Mouse (Mus musculus) kidney, embryonic 15.5 days (tissue): Measurements from ENCODE around the gene Cdkn3. TPM values are rescaled to one million over a fixed set of nuclear protein-coding genes. Genes with fewer than 3 reads are reported as not detected.
"Not testable (repeated sequence)": the region's sequence is repeated elsewhere in the genome, so short reads cannot be mapped to it uniquely, and the experiment has no call there.

Experiments used
- ATAC-seq: fragments of 200-750 bp; cut with Nextera tagmentation; replicated peaks from 2 replicates; pipeline ENCODE4 v1.8.0; 2017; ENCODE audit warnings: moderate TSS enrichment; ENCODE audit not compliant: low FRiP score
- H3K27ac ChIP-seq: fragments of 300-500 bp; sonication (generic); 2 replicates; pipeline ENCODE4 v1.5.1; 2015; ENCODE audit warnings: mild to moderate bottlenecking, inconsistent platforms
- H3K27me3 ChIP-seq: fragments of 300-500 bp; sonication (generic); 2 replicates; pipeline ENCODE4 v1.6.1; 2015; ENCODE audit warnings: inconsistent platforms
- H3K36me3 ChIP-seq: fragments of 300-500 bp; sonication (generic); 2 replicates; pipeline ENCODE4 v1.6.1; 2015; ENCODE audit warnings: inconsistent platforms
- H3K4me1 ChIP-seq: fragments of 300-500 bp; sonication (generic); 2 replicates; pipeline ENCODE4 v1.6.1; 2015; ENCODE audit warnings: inconsistent platforms
- H3K4me2 ChIP-seq: fragments of 300-500 bp; sonication (generic); 2 replicates; pipeline ENCODE4 v1.6.1; 2015; ENCODE audit warnings: moderate library complexity, mild to moderate bottlenecking, inconsistent platforms
- H3K4me3 ChIP-seq: fragments of 300-500 bp; sonication (generic); replicated peaks from 2 replicates; pipeline ENCODE4 v1.5.1; 2015; ENCODE audit warnings: mild to moderate bottlenecking, inconsistent platforms
- H3K9ac ChIP-seq: fragments of 300-500 bp; sonication (generic); 2 replicates; pipeline ENCODE4 v1.6.1; 2015; ENCODE audit warnings: mild to moderate bottlenecking, inconsistent platforms
- H3K9me3 ChIP-seq: fragments of 300-500 bp; sonication (generic); replicated peaks from 2 replicates; pipeline ENCODE4 v1.6.1; 2016; ENCODE audit warnings: inconsistent platforms
- WGBS: fragments of 180-500 bp; shearing (Covaris S2); methylation state at CpG from one replicate; pipeline ENCODE4 v1.1.7; 2015; ENCODE audit warnings: mixed read lengths; 5-methylcytosine and 5-hydroxymethylcytosine counted together
- polyA plus RNA-seq: library from polyadenylated mRNA; unstranded; fragments of >200 nt; fragmentation: Nextera tagmentation; extraction: Ambion mirVana; gene quantifications from 2 replicates; pipeline ENCODE4 v1.2.1, GENCODE M21; 2015

Gene Cdkn3
- polyA plus RNA-seq, 1 experiment from 2014 or later = 51.1 TPM

DNA sequence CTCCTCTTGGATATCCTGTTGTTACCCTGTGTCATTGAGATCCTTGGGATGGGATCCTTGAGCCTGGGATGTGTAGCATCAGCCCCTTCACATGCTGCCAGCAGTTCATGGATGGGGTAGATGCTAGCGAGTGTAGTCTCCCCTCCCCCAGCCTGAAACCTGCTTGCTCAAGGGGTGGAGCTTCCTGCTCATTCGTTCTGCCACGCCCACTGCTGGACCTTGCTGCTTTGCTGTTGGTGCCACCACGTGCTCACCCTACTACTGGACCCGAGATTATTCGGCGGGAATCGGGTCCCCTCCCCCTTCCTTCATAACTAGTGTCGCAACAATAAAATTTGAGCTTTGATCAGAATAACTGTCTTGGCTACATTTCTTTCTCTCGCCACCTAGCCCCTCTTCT, 6.0 kb upstream of the Cdkn3 start:
- H3K9ac ChIP-seq, H3K4me1 ChIP-seq, H3K9me3 ChIP-seq, H3K27me3 ChIP-seq, H3K36me3 ChIP-seq, ATAC-seq, H3K4me2 ChIP-seq, H3K4me3 ChIP-seq, H3K27ac ChIP-seq: not testable (repeated sequence)
- WGBS = 73% methylated on average over 10 of the region's 10 CpGs

- no peak overlapping the region for H3K4me3 ChIP-seq
- H3K27ac ChIP-seq = no peak overlapping the region
- H3K9me3 ChIP-seq = no peaks in the 10 kb centered on the region
- H3K4me2 ChIP-seq = no peak overlapping the region
- H3K4me1 ChIP-seq = peaks cover 2% of the 10 kb centered on the region
- no peak for ATAC-seq
- H3K27me3 ChIP-seq = no peaks in the 10 kb centered on the region
- no peaks in the 10 kb centered on the region for H3K36me3 ChIP-seq
- WGBS = 92% methylated on average over 8 of the region's 8 CpGs
- no peak overlapping the region for H3K9ac ChIP-seq
Measured at GRCm38 (mm10) chr14:46755851-46756250, 4.5 kb upstream of the Cdkn3 start.

DNA sequence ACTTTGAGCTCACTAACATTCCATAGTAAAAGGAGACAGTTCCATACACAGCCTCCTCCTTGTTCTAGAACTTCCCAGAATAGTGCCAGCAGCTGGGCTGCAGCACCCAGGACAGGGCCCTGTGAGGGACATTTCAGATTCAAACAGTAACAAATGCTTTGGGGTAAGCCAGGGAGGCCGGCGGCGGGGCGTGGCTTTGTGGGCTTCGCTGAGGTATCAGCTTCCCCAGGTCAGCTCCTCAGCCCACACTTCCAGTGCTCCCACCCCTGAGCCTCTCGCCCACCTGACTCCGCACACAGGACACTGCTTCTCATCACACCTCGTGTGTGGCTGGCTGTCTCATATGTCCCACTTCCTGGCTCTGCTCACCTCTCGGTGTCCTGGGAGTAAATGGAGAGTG, 2.6 kb upstream of the Cdkn3 start:
- no peaks in the 10 kb centered on the region for H3K9me3 ChIP-seq
- ATAC-seq = no peak
- H3K9ac ChIP-seq = no peak overlapping the region
- H3K27me3 ChIP-seq = no peaks in the 10 kb centered on the region
- H3K4me2 ChIP-seq = no peak overlapping the region
- no peaks in the 10 kb centered on the region for H3K36me3 ChIP-seq
- no peak overlapping the region for H3K27ac ChIP-seq
- WGBS = 55% methylated on average over 9 of the region's 9 CpGs
- H3K4me1 ChIP-seq = peaks cover 13% of the 10 kb centered on the region
- no peak overlapping the region for H3K4me3 ChIP-seq

DNA sequence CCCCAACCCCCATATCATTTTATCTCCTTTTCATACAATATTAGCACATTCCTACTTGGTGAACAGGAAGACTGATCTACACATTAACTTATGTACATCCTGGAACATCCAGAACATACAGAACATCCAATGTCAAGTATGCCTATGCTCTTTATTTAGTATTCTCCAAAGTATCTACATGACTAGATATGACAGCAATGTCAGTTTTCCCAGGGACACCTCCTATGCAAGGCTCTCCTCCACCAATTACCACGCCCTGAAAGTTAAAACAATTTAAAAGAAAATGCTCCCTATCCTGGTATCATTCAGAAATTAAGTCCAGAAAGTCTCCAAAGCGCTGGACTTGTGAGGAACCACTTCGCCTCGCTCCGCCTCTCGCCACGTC, 379 bp upstream of the Cdkn3 start:
- WGBS = 1% methylated on average over 7 of the region's 7 CpGs
- H3K27ac ChIP-seq = no peak overlapping the region
- H3K4me3 ChIP-seq = peak overlapping the region; percentile 70
- ATAC-seq = no peak
- peak overlapping the region; percentile 92 for H3K4me2 ChIP-seq
- no peaks in the 10 kb centered on the region for H3K9me3 ChIP-seq
- peaks cover 13% of the 10 kb centered on the region for H3K4me1 ChIP-seq
- no peak overlapping the region for H3K9ac ChIP-seq
- H3K27me3 ChIP-seq = no peaks in the 10 kb centered on the region
- peaks cover 16% of the 10 kb centered on the region for H3K36me3 ChIP-seq

DNA sequence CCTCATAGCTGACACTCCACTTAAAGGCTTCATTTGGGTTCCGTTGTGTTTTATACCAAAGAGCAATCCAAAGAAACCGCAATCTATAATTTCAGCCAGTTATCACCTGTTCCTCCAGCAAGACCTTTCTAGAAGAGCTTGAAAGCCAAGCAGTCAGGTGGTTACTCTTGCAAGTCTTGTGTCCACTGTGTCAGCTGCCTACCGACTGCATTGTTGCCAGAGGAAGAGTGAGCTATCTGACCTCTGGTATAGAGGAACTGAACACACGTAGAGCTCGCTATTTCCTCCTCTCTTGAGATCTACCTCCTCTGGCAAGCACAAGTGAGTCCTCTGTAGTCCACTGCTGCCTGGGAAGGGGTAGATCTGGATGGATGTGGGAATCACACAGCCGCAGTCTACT, 845 bp downstream of the Cdkn3 start:
- Histone ChIP-seq H3K36me3 (peaks cover 21% of the 10 kb centered on the region), H3K4me3 (peak overlapping the region; percentile 70), H3K27ac (no peak overlapping the region), H3K4me2 (peak overlapping the region; percentile 92), H3K4me1 (peaks cover 13% of the 10 kb centered on the region), H3K27me3 (no peaks in the 10 kb centered on the region), H3K9ac (peak overlapping the region; percentile 77), H3K9me3 (no peaks in the 10 kb centered on the region)
- WGBS = 51% methylated on average over 6 of the region's 6 CpGs
- no peak for ATAC-seq

DNA sequence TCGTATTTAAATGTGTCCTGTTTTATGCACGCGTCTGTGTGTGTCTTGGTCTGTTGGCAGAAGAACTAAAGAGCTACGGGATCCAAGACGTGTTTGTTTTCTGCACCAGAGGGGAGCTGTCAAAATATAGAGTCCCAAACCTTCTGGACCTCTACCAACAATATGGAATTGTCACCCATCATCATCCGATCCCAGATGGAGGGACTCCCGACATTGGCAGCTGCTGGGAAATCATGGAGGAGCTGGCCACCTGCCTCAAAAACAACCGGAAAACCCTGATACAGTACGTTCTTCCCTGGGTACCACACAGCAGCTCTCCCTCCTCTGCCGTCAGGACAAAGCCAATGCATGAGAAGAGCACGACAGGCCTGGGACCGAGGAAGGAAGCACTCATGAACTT, 6.8 kb downstream of the Cdkn3 start:
- no peak overlapping the region for H3K4me2 ChIP-seq
- no peak overlapping the region for H3K9ac ChIP-seq
- H3K27ac ChIP-seq = no peak overlapping the region
- WGBS = 86% methylated on average over 12 of the region's 12 CpGs
- no peaks in the 10 kb centered on the region for H3K9me3 ChIP-seq
- no peaks in the 10 kb centered on the region for H3K27me3 ChIP-seq
- peaks cover 71% of the 10 kb centered on the region for H3K36me3 ChIP-seq
- no peaks in the 10 kb centered on the region for H3K4me1 ChIP-seq
- H3K4me3 ChIP-seq = no peak overlapping the region
- no peak for ATAC-seq

GRCm38 (mm10) chr14:46770036-46770435, 9.7 kb downstream of the Cdkn3 start:
- H3K36me3 ChIP-seq = peaks cover 84% of the 10 kb centered on the region
- H3K9me3 ChIP-seq = no peaks in the 10 kb centered on the region
- no peaks in the 10 kb centered on the region for H3K4me1 ChIP-seq
- H3K4me3 ChIP-seq = no peak overlapping the region
- no peak overlapping the region for H3K4me2 ChIP-seq
- no peak for ATAC-seq
- H3K9ac ChIP-seq = no peak overlapping the region
- H3K27me3 ChIP-seq = no peaks in the 10 kb centered on the region
- 92% methylated on average over 6 of the region's 6 CpGs for WGBS
- no peak overlapping the region for H3K27ac ChIP-seq

- Histone ChIP-seq H3K27me3 (no peaks in the 10 kb centered on the region), H3K4me3 (no peak overlapping the region), H3K4me1 (no peaks in the 10 kb centered on the region), H3K36me3 (peaks cover 95% of the 10 kb centered on the region), H3K4me2 (no peak overlapping the region), H3K27ac (no peak overlapping the region), H3K9ac (no peak overlapping the region), H3K9me3 (no peaks in the 10 kb centered on the region)
- no peak for ATAC-seq
- WGBS = 98% methylated on average over 9 of the region's 9 CpGs
Measured at GRCm38 (mm10) chr14:46778756-46779155, 18.4 kb downstream of the Cdkn3 start.

DNA sequence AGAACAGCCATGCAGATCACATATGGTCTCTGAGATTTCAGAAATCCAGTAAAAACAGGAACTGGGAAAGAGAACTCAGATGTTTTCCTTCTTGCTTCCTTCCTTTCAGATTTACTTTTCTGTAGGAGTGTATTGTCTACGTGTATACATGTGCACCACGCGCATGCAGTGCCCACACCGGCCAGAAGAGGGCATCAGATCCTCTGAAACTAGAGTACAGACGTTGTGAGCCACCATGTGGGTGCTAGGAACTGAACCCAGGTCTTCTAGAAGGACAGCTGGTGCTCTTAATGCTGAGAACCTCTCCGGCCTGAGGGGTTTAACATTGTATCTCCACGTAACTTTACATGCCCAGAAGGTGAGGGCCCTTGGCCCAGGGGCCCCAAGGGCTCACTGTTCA, 18.9 kb downstream of the Cdkn3 start:
- Histone ChIP-seq H3K27me3 (no peaks in the 10 kb centered on the region), H3K4me1 (no peaks in the 10 kb centered on the region), H3K4me2 (no peak overlapping the region), H3K4me3 (no peak overlapping the region), H3K9me3 (no peaks in the 10 kb centered on the region), H3K27ac (no peak overlapping the region), H3K9ac (no peak overlapping the region), H3K36me3 (peaks cover 94% of the 10 kb centered on the region)
- no peak for ATAC-seq
- WGBS = 94% methylated on average over 7 of the region's 7 CpGs

- Histone ChIP-seq H3K27me3 (no peaks in the 10 kb centered on the region), H3K4me2 (no peak overlapping the region), H3K9me3 (no peaks in the 10 kb centered on the region), H3K4me1 (peaks cover 10% of the 10 kb centered on the region; the same call in 1 of the 2 replicates), H3K4me3 (no peak overlapping the region), H3K27ac (no peak overlapping the region), H3K36me3 (peaks cover 84% of the 10 kb centered on the region), H3K9ac (no peak overlapping the region)
- 97% methylated on average over 7 of the region's 7 CpGs for WGBS
- ATAC-seq = no peak
Measured at GRCm38 (mm10) chr14:46781086-46781485, 20.7 kb downstream of the Cdkn3 start.

- Histone ChIP-seq H3K27ac (no peak overlapping the region), H3K4me1 (peaks cover 19% of the 10 kb centered on the region), H3K9me3 (no peaks in the 10 kb centered on the region), H3K27me3 (no peaks in the 10 kb centered on the region), H3K9ac (no peak overlapping the region), H3K36me3 (peaks cover 71% of the 10 kb centered on the region), H3K4me3 (no peak overlapping the region), H3K4me2 (no peak overlapping the region)
- WGBS = 93% methylated on average over 8 of the region's 8 CpGs
- ATAC-seq = no peak
Measured at GRCm38 (mm10) chr14:46782187-46782828, 22.0 kb downstream of the Cdkn3 start.

DNA sequence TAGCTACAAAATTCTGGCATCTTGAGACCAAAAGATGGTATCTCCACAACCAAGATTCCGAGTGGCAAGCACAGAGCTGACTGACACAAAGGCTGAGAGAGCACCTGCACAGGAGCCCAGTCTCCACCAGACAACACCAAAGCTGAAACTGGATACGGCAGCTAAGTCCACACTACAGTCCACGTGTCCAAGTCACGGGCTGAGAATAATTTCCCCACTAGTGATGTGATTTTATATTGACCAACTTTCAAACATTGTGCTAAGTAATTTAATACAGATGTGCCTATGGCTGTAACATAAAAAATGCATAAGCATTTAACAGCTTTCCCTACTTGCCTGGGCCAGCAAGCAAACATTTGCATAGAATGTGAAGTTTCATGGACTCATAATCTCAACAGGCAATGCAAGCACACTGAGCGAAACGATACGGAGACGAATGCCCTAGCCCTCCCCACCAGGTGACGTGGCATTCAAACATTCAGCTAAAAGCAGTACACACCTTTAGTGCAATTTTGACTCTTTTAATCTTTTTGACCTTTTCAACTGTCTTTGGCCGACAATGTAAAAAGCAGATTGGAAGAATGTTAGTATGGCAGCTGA, 23.1 kb downstream of the Cdkn3 start:
- Histone ChIP-seq H3K9me3 (no peaks in the 10 kb centered on the region), H3K36me3 (peaks cover 60% of the 10 kb centered on the region), H3K4me3 (no peak overlapping the region), H3K4me2 (no peak overlapping the region), H3K27ac (no peak overlapping the region), H3K4me1 (peaks cover 20% of the 10 kb centered on the region), H3K9ac (no peak overlapping the region), H3K27me3 (no peaks in the 10 kb centered on the region)
- no peak for ATAC-seq
- 89% methylated on average over 10 of the region's 10 CpGs for WGBS

- no peak for ATAC-seq
- 90% methylated on average over 5 of the region's 5 CpGs for WGBS
Measured at GRCm38 (mm10) chr14:46785247-46785646, 24.9 kb downstream of the Cdkn3 start.

More at GRCm38 (mm10) chr14:46785247-46785646, 24.9 kb downstream of the Cdkn3 start:
- H3K4me3 ChIP-seq = no peak overlapping the region
- H3K27me3 ChIP-seq = no peaks in the 10 kb centered on the region
- H3K27ac ChIP-seq = no peak overlapping the region
- no peak overlapping the region for H3K9ac ChIP-seq
- peaks cover 42% of the 10 kb centered on the region for H3K36me3 ChIP-seq
- H3K4me1 ChIP-seq = peaks cover 23% of the 10 kb centered on the region
- H3K4me2 ChIP-seq = no peak overlapping the region
- H3K9me3 ChIP-seq = no peaks in the 10 kb centered on the region
